Mouse (Mus musculus) layer of hippocampus, adult 9-10 months (tissue): Measurements from ENCODE around the gene Olfr749.
"Not testable (repeated sequence)": the region's sequence is repeated elsewhere in the genome, so short reads cannot be mapped to it uniquely, and the experiment has no call there.

Source experiments
- DNase-seq: peaks from one replicate; pipeline ENCODE4 v3.0.0; 2022; ENCODE audit warnings: low spot score

Gene Olfr749

DNA sequence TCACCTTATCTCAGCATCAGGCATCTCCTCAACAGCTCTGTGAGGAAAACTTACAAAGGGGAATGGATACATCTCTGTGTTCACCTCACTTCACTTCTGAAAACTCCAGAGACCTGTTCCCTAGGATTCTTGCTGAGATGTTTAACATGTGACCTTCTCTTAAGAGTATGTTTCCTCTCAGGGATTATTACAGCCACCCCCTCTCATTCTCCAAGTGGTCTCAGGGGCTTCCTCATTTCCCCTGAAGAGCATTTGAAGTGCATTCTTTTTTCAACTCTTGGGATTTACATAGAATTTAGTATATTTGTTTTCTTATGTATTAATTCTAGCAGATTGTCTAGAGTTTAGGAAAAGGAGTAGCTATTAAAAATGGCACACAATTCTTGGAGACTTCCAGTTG is at the start of gene Olfr749:
TSS of gene Olfr749 (minus strand) at position 101 of the 400 bp plus-strand sequence.
- DNase-seq, result no peak

DNA sequence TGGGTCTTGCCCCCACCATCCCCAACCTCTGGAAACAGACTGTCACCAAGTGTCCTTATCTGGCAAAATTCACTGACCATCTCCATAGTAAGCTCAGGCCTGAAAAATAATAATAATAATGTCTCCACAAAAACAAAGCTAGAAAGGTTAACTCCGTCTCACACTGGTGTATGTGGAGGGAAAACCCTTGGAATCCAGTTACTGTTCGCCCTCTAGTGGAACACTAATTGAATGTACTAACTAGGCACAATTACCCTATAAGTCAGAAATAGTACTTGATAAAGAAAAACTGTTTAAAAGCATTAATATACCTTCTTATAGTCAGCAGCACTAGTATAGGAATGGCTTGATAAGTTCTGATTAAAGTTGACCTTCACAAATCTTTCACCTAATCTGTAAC is 43.3 kb upstream of the Olfr749 start:
- no peak for DNase-seq

DNA sequence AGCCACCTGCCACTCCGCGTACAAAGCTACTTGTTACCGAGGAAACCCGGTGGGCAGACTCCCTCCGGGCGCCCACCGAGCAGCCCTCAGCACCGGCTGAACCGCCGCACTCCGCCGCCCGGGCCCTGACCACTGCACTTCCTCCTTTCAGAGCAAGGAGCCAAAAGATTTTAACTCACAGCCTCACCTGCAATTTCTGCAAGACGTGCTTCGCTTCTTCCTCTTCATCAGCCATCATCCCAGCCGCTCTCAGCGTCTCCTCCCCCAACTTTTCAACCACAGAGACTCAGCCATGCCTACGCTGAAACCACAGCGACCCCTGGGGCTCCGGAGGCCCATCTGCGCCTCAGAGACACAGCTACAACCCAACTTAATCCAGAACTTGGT is 40.4 kb upstream of the Olfr749 start, which contains the start of gene Ttc5:
TSS of gene Ttc5 (minus strand) at position 269 of the 387 bp plus-strand sequence.
- peak; percentile 81 for DNase-seq

DNA sequence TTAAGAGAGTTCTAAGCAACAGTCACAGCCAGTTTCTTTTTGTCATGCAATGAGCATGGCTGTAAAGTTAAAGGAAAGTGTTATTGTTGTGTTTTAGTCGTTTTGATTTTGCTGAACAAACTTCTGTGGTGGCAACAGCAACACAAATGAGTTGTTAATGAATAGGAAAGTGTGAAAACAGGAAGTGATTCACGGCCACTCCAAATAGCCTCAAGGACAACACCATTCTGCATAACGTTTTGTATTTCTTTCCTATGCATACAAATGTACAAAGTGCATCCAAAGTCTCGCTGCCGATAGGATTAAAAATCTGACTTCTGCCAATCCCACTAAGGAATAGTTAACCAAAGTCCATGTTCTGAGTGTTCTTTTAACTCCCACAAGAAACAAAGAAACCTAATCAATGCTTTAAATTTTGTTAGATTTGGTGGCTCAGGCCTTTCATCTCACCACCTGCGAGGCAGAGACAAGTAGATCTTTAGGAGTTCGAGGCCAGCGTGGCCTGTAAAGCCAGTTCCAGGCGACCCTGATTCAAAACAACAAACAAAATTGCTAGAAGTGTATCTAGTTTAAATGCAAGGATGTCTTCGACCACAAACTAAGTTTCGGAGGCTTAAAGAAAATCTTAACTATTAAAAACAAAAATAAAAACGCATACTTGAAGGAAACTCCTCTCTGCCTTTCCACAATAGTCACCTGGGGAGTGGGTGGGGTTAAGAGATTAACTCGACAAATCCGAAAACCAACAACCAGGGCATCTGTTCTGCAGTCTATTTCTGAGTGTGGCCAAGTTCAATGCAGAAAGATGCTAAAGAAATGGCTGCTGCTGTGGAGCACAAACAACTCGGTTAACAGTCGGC is 39.7 kb upstream of the Olfr749 start:
- DNase-seq, result no peak

DNA sequence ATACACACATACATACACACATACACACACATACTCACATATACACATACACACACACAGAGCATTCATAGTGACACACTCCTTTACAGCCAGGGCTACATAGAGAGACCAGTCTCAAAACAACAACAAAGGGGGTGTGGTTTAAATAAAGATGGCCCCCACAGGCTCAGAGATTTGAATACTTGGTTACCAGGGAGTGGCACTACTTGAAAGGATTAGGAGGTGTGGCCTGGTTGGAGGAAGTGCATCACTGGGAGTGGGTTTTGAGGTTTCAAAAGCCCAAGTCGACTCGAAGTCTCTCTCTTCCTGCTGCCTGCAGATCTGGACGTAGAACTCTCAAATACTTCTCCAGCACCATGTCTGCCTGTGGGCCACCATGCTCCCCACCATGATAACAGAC is 37.3 kb upstream of the Olfr749 start:
- no peak for DNase-seq

DNA sequence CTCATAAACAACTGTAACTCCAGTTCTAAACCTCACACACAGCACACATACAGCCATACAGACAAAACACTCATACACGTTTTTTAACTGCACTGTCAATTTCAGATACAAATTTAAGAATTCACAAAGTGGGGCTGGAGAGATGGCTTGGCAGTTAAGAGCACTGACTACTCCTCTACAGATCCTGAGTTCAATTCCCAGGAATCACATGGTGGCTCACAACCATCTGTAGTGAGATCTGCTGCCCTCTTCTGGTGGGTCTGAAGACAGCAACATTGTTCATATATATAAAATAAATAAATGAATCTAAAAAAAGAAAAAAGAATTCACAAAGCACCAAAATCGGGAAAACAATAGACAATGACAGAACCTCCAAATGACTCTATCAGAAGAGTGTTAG is 26.4 kb upstream of the Olfr749 start:
- no peak for DNase-seq

DNA sequence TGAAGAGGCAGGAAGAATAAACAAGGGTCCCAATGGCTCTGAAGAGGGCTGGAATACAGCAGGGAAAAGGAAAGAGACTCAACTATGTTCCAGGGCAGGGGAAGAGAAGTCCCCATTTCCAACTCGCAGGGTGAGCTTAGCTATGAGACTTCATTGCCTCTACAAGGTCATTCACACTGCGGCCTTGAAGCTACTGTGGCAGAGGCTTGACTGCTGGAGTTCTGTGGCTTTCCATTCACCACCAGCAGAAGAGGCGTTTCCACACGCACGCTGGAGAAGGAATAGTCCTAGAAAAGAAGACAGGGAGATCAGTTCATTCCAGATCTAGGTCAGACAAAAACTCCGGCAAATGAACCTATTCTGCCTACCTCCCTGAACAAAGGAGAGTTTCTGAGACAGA is 20.8 kb upstream of the Olfr749 start:
- DNase-seq, result no peak

DNA sequence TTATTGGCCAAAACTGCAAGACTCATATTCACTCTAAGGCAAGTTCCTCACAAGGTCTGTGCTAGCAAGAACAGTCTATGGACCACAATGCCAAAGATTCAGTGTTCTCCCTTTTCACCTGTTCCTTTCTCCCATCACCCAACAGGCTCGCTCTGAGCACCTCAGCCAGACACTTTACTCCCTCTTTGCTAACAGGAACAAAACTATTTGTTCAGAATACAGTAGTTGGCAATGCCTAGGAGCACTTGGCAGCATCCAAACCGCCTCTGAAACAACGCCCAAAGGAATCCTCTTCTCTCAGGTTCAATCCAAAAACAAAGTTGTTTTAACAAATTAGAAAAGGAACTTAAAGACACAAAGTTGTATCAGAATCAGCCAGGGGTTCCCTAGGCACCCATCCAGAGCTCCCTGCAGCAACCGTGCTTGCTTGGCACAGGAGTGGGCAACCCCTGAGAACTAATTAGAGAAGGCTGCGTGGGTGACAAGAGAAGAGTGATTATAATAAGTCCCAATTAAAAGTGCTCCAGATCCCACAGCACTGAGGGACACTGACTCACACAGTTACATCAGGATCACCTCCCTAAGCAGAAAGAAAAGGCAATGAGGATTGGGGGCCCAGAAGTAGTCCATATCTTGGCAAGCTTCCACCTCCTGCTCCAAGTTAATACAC is 13.7 kb upstream of the Olfr749 start:
- peak; percentile 3 for DNase-seq

DNA sequence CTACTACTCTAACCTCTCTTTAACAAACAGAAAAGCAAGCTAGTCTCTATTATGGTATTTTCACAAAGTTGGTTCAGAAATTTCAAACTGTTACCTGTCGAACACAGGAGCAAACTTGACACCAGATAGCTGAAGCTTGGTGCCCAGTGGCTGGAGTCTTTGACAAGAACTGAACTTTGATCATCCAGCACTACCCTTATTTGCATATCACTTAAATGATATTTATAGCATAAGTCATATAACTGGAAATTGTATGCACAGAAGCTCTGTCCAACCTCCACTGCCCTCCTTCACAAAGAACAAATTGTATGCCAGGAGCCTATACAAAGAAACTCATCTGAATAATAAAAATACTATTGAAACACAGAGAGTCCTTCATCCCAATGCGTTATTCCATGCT is 3.3 kb downstream of the Olfr749 start:
- no peak for DNase-seq

DNA sequence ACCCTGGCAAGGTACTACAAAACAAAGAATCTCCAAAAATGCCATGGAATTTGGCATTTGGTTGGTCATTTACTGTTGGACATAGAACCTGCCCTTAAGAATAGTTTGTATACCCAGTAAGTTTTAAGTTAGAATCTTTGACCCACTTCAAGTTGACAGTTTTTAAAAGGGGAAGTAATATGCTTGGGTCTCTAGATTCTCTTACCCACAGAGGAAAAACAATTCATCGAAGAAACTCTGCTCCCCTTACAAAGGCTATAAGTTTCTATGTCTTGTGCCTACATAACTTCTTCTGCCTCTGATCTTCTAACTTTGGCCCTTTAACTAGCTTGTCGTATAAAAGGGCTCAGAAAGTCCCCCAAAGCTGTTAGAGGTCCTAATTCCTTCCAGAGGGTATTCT is 4.6 kb downstream of the Olfr749 start:
- no peak for DNase-seq

DNA sequence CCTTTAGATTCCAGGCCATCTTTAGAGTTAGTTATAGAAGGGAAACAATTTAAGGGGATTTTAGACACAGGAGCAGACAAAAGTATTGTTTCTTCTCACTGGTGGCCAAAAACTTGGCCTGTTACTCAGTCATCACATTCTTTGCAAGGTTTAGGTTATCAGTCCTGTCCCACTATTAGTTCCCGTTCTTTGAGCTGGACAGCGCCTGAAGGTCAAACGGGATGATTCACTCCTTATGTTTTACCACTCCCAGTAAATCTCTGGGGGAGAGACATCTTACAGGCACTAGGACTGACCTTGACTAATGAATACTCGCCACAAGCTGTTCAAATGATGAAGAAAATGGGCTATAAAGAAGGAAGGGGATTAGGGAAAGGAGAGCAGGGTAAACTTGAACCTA is 22.5 kb downstream of the Olfr749 start:
- DNase-seq, result not testable (repeated sequence)

DNA sequence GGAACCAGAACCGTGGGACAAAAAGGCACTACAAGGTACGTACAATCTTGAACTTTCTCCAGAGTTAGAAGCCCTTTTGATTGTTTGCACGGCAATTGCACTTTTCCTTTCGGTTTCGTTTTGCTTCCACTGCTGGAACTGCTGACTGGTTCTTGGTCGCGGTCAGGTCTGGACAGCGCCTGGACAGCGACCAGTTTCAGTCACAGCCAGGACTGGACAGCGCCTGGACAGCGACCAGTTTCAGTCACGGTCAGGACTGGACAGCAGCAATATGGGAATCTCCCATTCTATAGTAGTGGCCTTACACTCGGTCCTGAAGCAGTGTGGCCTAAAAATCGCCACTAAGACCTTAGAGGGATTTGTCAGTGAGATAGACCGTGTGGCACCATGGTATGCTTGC is 25.0 kb downstream of the Olfr749 start:
- not testable (repeated sequence) for DNase-seq

DNA sequence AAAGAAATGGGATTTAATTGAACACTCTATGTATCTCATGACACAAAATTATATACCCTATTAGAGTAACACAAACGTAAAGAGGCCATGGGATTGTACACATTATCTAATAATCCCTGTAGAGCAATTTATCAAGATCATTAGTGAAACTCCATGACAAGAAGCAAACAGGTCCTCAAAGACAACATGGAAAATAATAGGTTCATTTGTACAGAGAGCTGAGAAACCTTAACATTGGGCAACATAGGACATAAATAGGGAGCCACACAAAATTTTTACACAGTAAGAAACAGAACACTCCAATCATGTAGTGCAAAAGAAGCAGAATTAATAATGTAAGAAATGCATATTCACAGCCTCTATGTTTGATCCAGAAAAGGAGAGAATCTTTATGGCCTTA is 37.8 kb downstream of the Olfr749 start, which contains the start of gene Olfr748:
TSS of gene Olfr748 (plus strand) at position 301 of the 400 bp plus-strand sequence.
- DNase-seq, result no peak

DNA sequence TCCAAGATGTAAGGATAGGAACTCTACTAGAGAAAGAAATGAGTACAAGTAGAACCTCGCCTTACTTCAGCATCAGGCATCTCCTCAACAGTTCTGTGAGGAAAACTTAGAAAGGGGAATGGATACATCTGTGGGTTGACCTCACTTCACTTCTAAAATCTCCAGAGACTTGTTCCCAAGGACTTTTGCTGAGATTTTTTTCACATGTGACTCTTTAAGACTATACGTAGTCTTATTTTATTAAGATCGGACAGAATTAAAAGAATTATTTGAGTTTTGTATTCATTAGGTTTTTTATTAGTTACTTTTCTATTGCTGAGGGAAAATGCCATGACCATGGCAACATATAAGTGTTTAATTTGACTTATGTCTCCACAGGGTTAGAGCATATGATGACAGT is 51.8 kb downstream of the Olfr749 start, which contains the start of gene Olfr747:
TSS of gene Olfr747 (minus strand) at position 101 of the 400 bp plus-strand sequence.
- DNase-seq, result no peak
